Mouse (Mus musculus) cerebellum, adult 2 months (tissue): ENCODE data around the gene Bri3bp.

Experiments used
- CTCF ChIP-seq: fragments of 200-500 bp; IDR thresholded peaks from 2 replicates; pipeline ENCODE4 v1.5.1; 2011; ENCODE audit warnings: low read depth, mild to moderate bottlenecking, control low read depth, low read length, moderate library complexity, borderline replicate concordance; ENCODE audit not compliant: insufficient read depth
- POLR2A ChIP-seq: fragments of 200-500 bp; IDR thresholded peaks from 2 replicates; pipeline ENCODE4 v1.6.1; 2011; ENCODE audit warnings: low read length, control low read depth, borderline replicate concordance; ENCODE audit not compliant: insufficient read depth

DNA sequence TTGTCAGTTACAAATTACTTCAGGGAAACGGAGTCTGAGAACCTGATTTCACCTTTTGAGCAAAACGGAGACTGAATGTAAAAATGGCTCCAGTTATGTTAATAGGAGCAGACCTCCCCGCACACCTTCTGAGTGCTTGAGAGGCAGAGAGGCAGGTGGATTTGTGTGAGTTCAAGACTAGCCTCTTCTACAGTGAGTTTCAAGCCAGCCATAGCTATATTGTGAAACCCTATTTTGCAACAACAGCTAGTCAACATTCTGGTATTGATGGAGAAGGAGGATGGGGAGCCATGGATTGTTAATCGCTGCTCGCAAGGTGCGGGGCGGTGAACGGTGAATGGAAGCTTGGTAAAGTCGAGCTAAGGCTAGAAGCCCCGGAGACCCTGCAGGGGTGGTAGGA is 38.9 kb upstream of the Bri3bp start:
- TF ChIP-seq CTCF (no peak), POLR2A (no peak)
